Mouse (Mus musculus) lung, adult 18-20 months (tissue): ENCODE data around the gene Tstd3.
A peak's percentile ranks its signal among the peaks of the same experiment; 100 is the strongest.

Experiments
- DNase-seq, 2 experiments: peaks; one replicate each; pipeline ENCODE4 v3.0.0; 2022; ENCODE audit warnings: mixed read lengths in 2 of 2

Gene Tstd3

GRCm38 (mm10) chr4:21766863-21767304 lies at the start of gene Tstd3, which contains the start of gene Usp45:
Gene Tstd3 (minus strand): TSS chr4:21767212.
Gene Usp45 (plus strand): TSS chr4:21767156.
- peak; percentile 79 to 85 for DNase-seq

GRCm38 (mm10) chr4:21814029-21814428 lies 47.0 kb upstream of the Tstd3 start:
- peak; percentile 13 to 41 for DNase-seq

- DNase-seq: no peak
Observed at GRCm38 (mm10) chr4:21812635-21813034, 45.6 kb upstream of the Tstd3 start.

GRCm38 (mm10) chr4:21810608-21811007 lies 43.6 kb upstream of the Tstd3 start:
- DNase-seq: no peak

GRCm38 (mm10) chr4:21807204-21807603 lies 40.2 kb upstream of the Tstd3 start:
- DNase-seq: no peak

GRCm38 (mm10) chr4:21801620-21802019 lies 34.6 kb upstream of the Tstd3 start:
- DNase-seq: no peak

- no peak for DNase-seq
Observed at GRCm38 (mm10) chr4:21801013-21801412, 34.0 kb upstream of the Tstd3 start.

GRCm38 (mm10) chr4:21793631-21794030 lies 26.6 kb upstream of the Tstd3 start:
- DNase-seq: no peak

- no peak for DNase-seq
Observed at GRCm38 (mm10) chr4:21789836-21790235, 22.8 kb upstream of the Tstd3 start.

GRCm38 (mm10) chr4:21788903-21789302 lies 21.9 kb upstream of the Tstd3 start:
- DNase-seq: no peak

GRCm38 (mm10) chr4:21786268-21786667 lies 19.3 kb upstream of the Tstd3 start:
- DNase-seq: no peak

GRCm38 (mm10) chr4:21780816-21781726 lies 14.1 kb upstream of the Tstd3 start:
- DNase-seq: no peak

- DNase-seq: no peak
Observed at GRCm38 (mm10) chr4:21776946-21777265, 9.9 kb upstream of the Tstd3 start.

GRCm38 (mm10) chr4:21776091-21776945 lies 9.3 kb upstream of the Tstd3 start:
- peak; percentile 87 to 92 for DNase-seq

- DNase-seq: no peak
Observed at GRCm38 (mm10) chr4:21772306-21772705, 5.3 kb upstream of the Tstd3 start.

- no peak for DNase-seq
Observed at GRCm38 (mm10) chr4:21771064-21771463, 4.1 kb upstream of the Tstd3 start.

GRCm38 (mm10) chr4:21766171-21766862 lies 695 bp downstream of the Tstd3 start:
- no peak for DNase-seq

GRCm38 (mm10) chr4:21763827-21764226 lies 3.2 kb downstream of the Tstd3 start:
- no peak for DNase-seq

GRCm38 (mm10) chr4:21761416-21762160 lies 5.4 kb downstream of the Tstd3 start:
- DNase-seq: peak; percentile 12 to 25

GRCm38 (mm10) chr4:21758860-21759259 lies 8.2 kb downstream of the Tstd3 start:
- no peak for DNase-seq

- peak; percentile 21 to 26 for DNase-seq
Observed at GRCm38 (mm10) chr4:21755123-21755789, 11.8 kb downstream of the Tstd3 start.

- DNase-seq: no peak
Observed at GRCm38 (mm10) chr4:21745723-21746122, 21.3 kb downstream of the Tstd3 start.
